Mouse (Mus musculus) erythroblast, embryonic 14.5 days (primary cell): ENCODE data around the gene Aprt. TPM values are rescaled to one million over a fixed set of nuclear protein-coding genes. Genes with fewer than 3 reads are reported as not detected.

Source experiments
- H3K27me3 ChIP-seq: 2 replicates; pipeline ENCODE4 v1.6.1; 2012; ENCODE audit warnings: inconsistent platforms; ENCODE audit not compliant: control insufficient read depth
- H3K36me3 ChIP-seq: 2 replicates; pipeline ENCODE4 v1.6.1; 2012; ENCODE audit warnings: mild to moderate bottlenecking, inconsistent platforms; ENCODE audit not compliant: control insufficient read depth
- H3K4me1 ChIP-seq: 2 replicates; pipeline ENCODE4 v1.6.1; 2012; ENCODE audit warnings: inconsistent platforms; ENCODE audit not compliant: control insufficient read depth
- H3K4me3 ChIP-seq: replicated peaks from 2 replicates; pipeline ENCODE3; 2012; ENCODE audit warnings: moderate library complexity, mild to moderate bottlenecking, inconsistent platforms
- H3K9me3 ChIP-seq: 2 replicates; pipeline ENCODE4 v1.6.1; 2012; ENCODE audit warnings: low read length, inconsistent platforms, mixed read lengths; ENCODE audit not compliant: control insufficient read depth
- GATA1 ChIP-seq: IDR thresholded peaks from 2 replicates; pipeline ENCODE4 v1.6.1; 2012; ENCODE audit warnings: low read length, inconsistent platforms, mixed read lengths
- TAL1 ChIP-seq: IDR thresholded peaks from 3 replicates; pipeline ENCODE4 v1.6.1; 2012; ENCODE audit warnings: low read length, inconsistent platforms, mixed read lengths
- polyA plus RNA-seq: library from polyadenylated mRNA; stranded (reverse); fragments of >175 nt; gene quantifications from 2 replicates; pipeline ENCODE4 v1.2.3, GENCODE M21; 2012

Gene Aprt
- polyA plus RNA-seq, 1 experiment, result 4.8 TPM

GRCm38 (mm10) chr8:122548331-122548730 lies 28.4 kb downstream of the Aprt start:
- Histone ChIP-seq H3K9me3 (no peaks in the 10 kb centered on the region), H3K36me3 (peaks cover 70% of the 10 kb centered on the region), H3K4me1 (peaks cover 88% of the 10 kb centered on the region), H3K27me3 (no peaks in the 10 kb centered on the region), H3K4me3 (peak overlapping the region; percentile 92)
- no peak for TF ChIP-seq GATA1
- TF ChIP-seq TAL1, result no peak

- peaks cover 90% of the 10 kb centered on the region for H3K4me1 ChIP-seq
- no peaks in the 10 kb centered on the region for H3K9me3 ChIP-seq
- H3K27me3 ChIP-seq, result no peaks in the 10 kb centered on the region
- H3K36me3 ChIP-seq, result peaks cover 76% of the 10 kb centered on the region
- TF ChIP-seq TAL1 (no peak), GATA1 (no peak)
- peak overlapping the region; percentile 92 for H3K4me3 ChIP-seq
These were observed 28.9 kb downstream of the Aprt start for GRCm38 (mm10) chr8:122547815-122548214.

- no peaks in the 10 kb centered on the region for H3K27me3 ChIP-seq
- no peak for TF ChIP-seq TAL1
- TF ChIP-seq GATA1, result no peak
- H3K4me3 ChIP-seq, result peak overlapping the region; percentile 92
- peaks cover 84% of the 10 kb centered on the region for H3K36me3 ChIP-seq
- H3K4me1 ChIP-seq, result peaks cover 95% of the 10 kb centered on the region
- H3K9me3 ChIP-seq, result no peaks in the 10 kb centered on the region
These were observed 29.8 kb downstream of the Aprt start for GRCm38 (mm10) chr8:122546811-122547453.

- TF ChIP-seq TAL1 (peak; percentile 8; the same call in 1 of the 3 replicates), GATA1 (no peak)
- Histone ChIP-seq H3K36me3 (peaks cover 90% of the 10 kb centered on the region), H3K9me3 (no peaks in the 10 kb centered on the region), H3K4me3 (peak overlapping the region; percentile 92), H3K27me3 (no peaks in the 10 kb centered on the region), H3K4me1 (peaks cover 95% of the 10 kb centered on the region)
These were observed 30.5 kb downstream of the Aprt start for GRCm38 (mm10) chr8:122546066-122546755.

- TF ChIP-seq TAL1 (no peak), GATA1 (no peak)
- H3K36me3 ChIP-seq, result peaks cover 97% of the 10 kb centered on the region
- peaks cover 99% of the 10 kb centered on the region for H3K4me1 ChIP-seq
- no peaks in the 10 kb centered on the region for H3K9me3 ChIP-seq
- no peak overlapping the region for H3K4me3 ChIP-seq
- H3K27me3 ChIP-seq, result no peaks in the 10 kb centered on the region
These were observed 32.6 kb downstream of the Aprt start for GRCm38 (mm10) chr8:122544138-122544537.

- H3K4me3 ChIP-seq, result peak overlapping the region; percentile 59
- no peaks in the 10 kb centered on the region for H3K9me3 ChIP-seq
- H3K27me3 ChIP-seq, result no peaks in the 10 kb centered on the region
- peaks cover 96% of the 10 kb centered on the region for H3K36me3 ChIP-seq
- H3K4me1 ChIP-seq, result peaks cover 93% of the 10 kb centered on the region
- TF ChIP-seq TAL1 (0 out of 3 replicates have a peak, but pooled peaks have one; percentile 27), GATA1 (peak; percentile 34; the same call in 1 of the 2 replicates)
These were observed 38.2 kb downstream of the Aprt start for GRCm38 (mm10) chr8:122538310-122539076.

GRCm38 (mm10) chr8:122537812-122538211 lies 38.9 kb downstream of the Aprt start:
- TF ChIP-seq GATA1, result peak; percentile 93
- TF ChIP-seq TAL1, result peak; percentile 86
- H3K4me3 ChIP-seq, result peak overlapping the region; percentile 59
- H3K9me3 ChIP-seq, result no peaks in the 10 kb centered on the region
- peaks cover 96% of the 10 kb centered on the region for H3K36me3 ChIP-seq
- peaks cover 92% of the 10 kb centered on the region for H3K4me1 ChIP-seq
- H3K27me3 ChIP-seq, result no peaks in the 10 kb centered on the region

GRCm38 (mm10) chr8:122537033-122537432 lies 39.7 kb downstream of the Aprt start:
- Histone ChIP-seq H3K4me1 (peaks cover 92% of the 10 kb centered on the region), H3K9me3 (no peaks in the 10 kb centered on the region), H3K36me3 (peaks cover 96% of the 10 kb centered on the region), H3K27me3 (no peaks in the 10 kb centered on the region), H3K4me3 (peak overlapping the region; percentile 59)
- no peak for TF ChIP-seq TAL1
- no peak for TF ChIP-seq GATA1

GRCm38 (mm10) chr8:122531312-122531711 lies 45.4 kb downstream of the Aprt start:
- Histone ChIP-seq H3K9me3 (peaks cover 3% of the 10 kb centered on the region; the same call in 1 of the 2 replicates), H3K4me3 (no peak overlapping the region), H3K27me3 (no peaks in the 10 kb centered on the region), H3K36me3 (peaks cover 95% of the 10 kb centered on the region), H3K4me1 (peaks cover 85% of the 10 kb centered on the region)
- TF ChIP-seq TAL1, result no peak
- no peak for TF ChIP-seq GATA1
